Mouse (Mus musculus) natural killer cell, adult 2 months (primary cell): ENCODE results near the gene Gale.

Experiments
- DNase-seq, 2 experiments: peaks; one replicate each; pipeline ENCODE4 v3.0.0; 2022; ENCODE audit warnings: low spot score in 2 of 2

Gale gene

GRCm38 (mm10) chr4:136016059-136016602 is 52.6 kb downstream of the Gale start:
- no peak for DNase-seq
